Mouse (Mus musculus) hindlimb bud, embryonic 11.5 days (tissue): ENCODE measurements at regions not wholly inside any gene's neighbourhood (a gene's known extent, or its start where the extent isn't known, plus 50 kb on each side); places are given as distances from the start of the nearest gene placed in this dataset.

Experiments
- DNase-seq: peaks from one replicate; pipeline ENCODE4 v3.0.0-alpha.2; 2012; ENCODE audit warnings: low read depth, low spot score; ENCODE audit errors: extremely low spot score

- no peak for DNase-seq
Measured at GRCm38 (mm10) chr9:83276291-83276690, 129.8 kb upstream of the Hmgn3 start.

DNA sequence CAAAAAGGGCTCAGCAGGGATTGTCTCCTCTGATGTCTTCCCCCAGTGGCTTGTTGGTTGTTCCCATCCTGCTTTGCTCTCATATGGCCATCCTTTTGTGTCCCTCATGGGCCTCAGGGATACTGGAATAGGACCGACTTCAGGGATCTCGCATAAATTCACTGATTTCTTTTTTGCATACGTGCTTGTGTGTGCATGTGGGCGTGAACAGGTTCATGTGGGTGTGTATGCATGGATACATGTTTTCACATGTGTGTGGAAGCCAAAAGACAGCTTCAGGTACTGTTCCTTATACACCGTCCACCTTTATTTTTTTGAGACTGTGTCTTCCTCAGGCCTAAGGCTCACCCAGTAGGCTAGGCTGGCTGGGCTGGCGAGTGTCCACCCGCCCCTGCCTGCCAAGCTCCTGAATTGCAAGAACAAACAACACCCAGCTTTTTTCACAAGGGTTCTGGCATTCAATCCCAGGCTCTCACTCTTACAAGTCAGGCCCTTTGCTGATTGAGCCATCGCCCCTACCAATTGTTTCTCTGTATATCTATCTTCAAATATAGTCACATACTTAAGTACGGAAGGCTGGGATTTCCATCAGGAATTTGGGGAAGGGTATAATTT is 127.0 kb upstream of the Hmgn3 start:
- DNase-seq: no peak

DNA sequence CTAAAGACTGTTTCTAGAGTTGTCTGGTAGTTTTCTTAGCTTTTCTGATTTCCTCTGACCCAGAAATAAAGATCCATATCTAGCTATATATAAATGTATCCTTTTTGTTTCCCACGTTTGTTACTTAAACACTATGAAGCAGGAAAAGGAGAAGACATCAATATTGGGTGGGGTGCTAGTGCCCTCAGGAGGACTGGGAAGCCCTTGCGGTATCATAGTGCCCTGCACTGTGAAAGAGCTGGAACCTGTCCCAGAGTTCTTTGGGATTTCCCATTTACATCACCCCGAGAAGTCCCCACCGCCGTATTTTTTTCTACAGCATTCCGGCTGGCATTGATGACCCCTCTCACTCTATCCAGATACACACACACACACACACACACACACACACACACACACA is 119.3 kb upstream of the Hmgn3 start:
- no peak for DNase-seq

GRCm38 (mm10) chr9:83259511-83259910 is 113.0 kb upstream of the Hmgn3 start:
- DNase-seq: no peak

- no peak for DNase-seq
Measured at GRCm38 (mm10) chr9:83258986-83259385, 112.5 kb upstream of the Hmgn3 start.

- DNase-seq: no peak
Measured at GRCm38 (mm10) chr9:83258476-83258875, 112.0 kb upstream of the Hmgn3 start.

GRCm38 (mm10) chr9:83254356-83254755 is 107.9 kb upstream of the Hmgn3 start:
- DNase-seq: no peak

- no peak for DNase-seq
Measured at GRCm38 (mm10) chr9:83253789-83254188, 107.3 kb upstream of the Hmgn3 start.

GRCm38 (mm10) chr9:83251793-83252192 is 105.3 kb upstream of the Hmgn3 start:
- no peak for DNase-seq

DNA sequence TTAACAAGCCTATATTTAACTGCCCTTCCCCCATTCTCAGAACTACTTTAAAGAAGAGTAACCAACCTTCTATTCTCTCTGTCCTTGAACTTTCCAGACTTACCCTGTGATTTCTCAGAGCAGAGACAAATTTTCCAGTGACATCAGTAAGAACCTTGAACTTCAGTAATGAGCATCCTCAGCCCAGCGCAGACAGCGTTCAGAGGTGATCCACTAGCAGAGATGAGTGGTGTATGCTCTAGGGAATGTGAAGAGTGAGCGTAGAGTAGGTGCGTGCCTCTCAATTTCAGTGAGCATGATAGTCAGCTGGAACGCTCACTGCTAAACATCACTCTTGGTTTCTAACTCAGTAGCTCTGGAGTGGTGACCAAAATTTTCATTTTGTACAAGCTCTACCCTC is 103.4 kb upstream of the Hmgn3 start:
- DNase-seq: no peak

DNA sequence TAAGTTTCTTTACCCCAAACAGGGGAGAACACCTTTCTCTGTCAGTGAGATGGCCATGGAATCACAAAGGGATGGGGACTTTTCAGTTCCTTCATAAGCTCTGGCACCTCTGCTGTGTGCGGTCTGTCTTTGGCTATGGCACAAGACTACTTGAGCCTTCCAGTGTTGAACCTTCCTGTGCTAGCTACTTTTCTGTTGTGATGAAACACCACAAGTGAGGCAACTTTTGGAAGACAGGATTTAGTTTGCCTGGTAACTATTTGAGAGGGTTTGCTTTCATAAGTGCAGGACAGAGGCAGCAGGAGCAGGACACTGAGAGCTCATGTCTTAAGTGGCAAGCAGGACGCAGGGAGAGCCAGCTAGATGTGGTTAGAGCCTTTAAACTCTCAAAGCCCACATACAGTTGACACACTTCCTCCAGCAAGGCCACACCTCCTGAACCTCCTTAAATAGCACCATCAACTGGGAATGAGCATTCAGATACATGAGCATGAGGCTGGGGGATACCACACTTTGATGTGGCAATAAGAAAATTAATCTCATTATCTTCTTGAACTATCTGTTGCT is 101.8 kb upstream of the Hmgn3 start:
- DNase-seq: no peak

DNA sequence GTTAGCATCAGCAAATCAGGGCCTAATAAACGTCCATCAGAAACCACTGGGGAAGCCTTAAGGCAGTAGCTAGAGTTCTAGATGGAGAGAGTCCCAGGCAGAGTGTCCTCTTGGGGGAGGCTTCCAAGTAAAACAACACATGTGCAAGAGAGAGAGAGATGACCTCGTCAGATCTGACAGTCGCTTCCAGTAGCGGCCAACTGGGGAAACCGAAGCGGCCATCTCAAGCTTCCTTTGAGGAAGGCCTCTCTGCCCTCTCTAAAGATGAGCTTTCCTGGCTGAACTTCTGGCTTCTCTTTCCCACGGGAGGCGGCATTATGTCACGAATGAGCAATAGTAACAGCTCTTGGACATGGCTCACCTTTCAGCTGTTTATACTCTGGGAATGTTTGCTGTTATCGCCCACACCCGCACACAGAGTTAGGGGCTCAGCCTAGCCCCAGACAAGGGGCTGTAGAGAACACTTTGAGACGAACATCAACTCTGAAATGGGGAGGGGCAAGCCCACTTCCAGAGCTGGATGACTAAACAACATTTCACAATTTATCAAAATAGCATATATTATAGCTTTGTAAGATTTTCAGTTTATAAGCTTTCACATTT is 100.7 kb upstream of the Hmgn3 start:
- DNase-seq: no peak

- DNase-seq: no peak
Measured at GRCm38 (mm10) chr9:83241119-83241518, 94.6 kb upstream of the Hmgn3 start.

DNA sequence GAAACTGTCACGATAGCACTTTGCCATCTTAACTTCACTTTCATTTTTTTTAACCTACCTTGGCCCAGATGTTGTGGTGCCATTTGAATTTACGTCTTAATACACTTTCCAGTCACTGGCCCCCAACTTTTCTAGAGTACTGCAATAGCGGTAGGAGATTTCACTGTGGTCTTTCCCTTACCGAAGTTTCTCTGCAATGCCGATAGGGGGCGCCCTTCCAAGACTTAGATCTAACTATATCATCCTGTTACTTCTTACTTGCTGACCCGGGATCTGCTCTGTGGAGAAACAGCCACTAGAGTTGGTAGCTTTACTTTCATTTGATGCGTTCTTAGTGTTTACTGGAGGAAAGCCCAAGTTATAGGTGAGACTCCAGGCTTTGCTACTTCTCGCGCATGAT is 92.6 kb upstream of the Hmgn3 start:
- DNase-seq: no peak

- no peak for DNase-seq
Measured at GRCm38 (mm10) chr9:83221866-83222265, 75.4 kb upstream of the Hmgn3 start.

- DNase-seq: no peak
Measured at GRCm38 (mm10) chr9:83202583-83202982, 56.1 kb upstream of the Hmgn3 start.

DNA sequence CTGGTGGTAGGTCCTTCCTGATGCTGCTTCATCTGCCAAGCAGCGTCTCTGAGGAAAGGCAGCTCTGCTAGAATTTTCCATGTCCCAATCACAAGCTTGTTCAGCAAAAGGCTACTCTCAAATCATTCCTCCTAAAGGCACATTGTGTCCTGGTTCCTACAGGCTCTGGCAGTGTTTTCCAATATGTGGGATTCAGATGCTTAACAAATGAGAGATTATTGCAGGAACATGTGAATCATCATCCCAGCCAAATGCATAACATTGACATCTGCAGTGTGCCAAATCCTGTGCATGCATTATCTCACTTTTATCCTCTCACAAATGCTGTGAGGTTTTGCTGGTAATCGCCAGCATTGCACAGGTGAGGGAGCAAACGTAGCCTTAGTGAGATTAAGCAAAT is 53.3 kb upstream of the Hmgn3 start:
- DNase-seq: no peak

GRCm38 (mm10) chr9:83199176-83199575 is 52.7 kb upstream of the Hmgn3 start:
- DNase-seq: no peak

DNA sequence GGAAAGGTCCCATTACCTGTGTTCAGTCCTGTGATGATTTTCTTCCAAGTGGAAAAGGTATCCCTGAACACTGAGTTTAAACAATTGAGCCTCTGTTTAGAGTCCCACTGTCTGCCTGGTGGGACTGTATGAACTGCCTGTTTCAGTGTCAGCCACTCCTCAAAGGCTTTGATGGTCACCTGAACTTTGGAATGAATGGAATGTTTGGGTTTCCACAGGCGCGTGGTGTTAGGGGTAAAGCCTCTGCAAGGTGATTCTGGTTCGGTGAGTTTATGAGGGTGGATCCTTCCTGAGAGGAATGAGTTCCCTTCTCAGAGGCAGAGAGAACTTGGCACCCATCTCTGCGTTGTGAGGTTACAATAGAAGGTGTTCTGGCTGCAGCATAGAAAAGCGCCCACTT is 50.5 kb upstream of the Hmgn3 start:
- DNase-seq: no peak
